Mouse (Mus musculus): Measurements from ENCODE around the gene Fam19a5.

The Fam19a5 gene

DNA sequence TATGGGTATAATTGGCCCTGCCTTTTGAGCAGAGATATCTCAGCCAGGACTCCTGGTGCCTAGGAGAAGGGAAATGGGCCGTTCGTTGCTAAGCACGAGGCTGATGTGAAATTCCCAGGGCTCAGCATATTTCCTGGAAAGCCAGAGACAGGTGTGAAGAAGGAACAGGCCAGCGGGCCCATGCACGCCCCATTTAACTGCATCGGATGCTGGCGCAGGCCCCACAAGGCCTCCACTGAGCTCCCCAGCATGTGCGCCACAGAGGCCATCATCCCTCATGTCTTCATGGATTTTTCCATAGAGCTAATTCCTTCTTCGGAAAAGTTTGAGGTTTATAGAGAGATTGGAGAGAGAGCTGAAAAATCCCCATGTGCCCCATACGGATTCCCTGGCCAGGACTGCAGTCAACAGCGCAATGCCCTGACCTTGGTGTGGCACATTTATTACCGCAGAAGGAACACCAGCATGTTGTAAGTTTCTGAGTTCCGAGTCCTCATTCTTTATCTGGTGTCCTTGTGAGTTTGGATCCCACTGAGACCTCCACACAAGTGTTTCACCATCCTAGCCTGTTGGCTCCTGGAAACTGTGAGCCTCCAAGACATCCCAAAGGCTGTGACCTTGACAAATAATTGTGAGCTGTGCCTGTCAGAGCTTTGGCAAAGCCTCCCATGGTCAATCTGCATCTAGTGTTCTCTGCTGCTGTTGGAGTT, 122.1 kb downstream of the Fam19a5 start:
- DNase-seq (ENCODE audit: low spot score in 2 of 2), result no peak

DNA sequence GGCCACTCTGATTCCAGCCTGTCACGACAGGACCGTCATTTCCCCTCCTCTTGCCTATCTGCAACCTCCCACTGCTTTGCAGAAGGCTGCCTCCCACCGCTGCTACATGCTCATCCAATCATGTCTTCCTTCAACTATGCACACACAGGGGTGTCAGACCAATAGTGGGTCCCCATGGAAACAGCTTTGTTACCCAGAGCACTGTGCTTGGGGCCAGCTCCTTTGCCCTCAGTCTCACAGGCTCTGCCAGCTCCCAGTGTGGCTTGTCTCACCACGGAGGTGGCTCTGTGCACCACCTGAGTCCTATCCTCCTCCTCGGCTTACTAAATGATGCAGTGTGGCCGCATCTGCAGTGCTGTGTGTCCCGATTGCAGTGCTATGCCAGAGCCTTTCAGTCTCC, 123.3 kb downstream of the Fam19a5 start:
- no peak for DNase-seq (ENCODE audit: low spot score in 2 of 2)

DNA sequence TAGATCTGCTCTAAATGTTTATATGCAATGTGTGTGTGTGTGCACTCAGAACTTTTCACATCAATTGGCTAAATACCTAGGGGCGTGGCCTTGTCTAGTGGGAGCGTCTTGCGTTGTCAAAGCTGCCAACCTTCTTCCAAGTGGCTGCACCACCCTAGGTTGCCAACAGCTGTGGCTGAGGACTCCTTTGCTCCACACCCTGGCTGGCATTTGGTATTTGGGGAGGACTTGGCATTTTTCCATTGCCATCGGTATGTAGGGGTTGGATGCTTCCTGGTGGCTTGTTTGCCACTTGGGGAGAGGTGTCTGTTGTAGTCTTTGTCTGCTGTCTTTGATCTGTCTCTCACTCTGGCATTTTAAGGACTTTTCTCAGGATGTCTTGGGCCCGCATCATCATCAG, 124.0 kb downstream of the Fam19a5 start:
- DNase-seq (ENCODE audit: low spot score in 2 of 2), result peak in 1 of 2 experiments; percentile 22

DNA sequence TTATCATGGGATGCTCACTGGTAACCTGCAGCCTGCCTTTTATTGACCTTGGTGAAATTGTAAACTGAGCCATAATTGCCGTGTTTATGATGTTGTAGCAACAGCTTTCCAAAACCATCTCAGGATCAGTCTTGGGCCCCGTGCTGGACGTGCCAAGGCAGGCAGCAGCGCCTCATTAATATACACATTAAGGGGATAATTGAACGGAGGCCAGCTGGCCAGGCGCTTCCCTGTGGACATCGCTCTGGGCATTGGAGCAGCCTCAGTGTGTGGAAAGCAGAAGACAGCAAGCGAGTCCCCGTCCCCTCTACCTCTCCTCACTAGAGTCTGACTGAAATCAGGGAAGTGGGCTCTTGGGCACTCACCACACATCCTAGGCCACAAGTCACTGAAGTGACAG, 127.8 kb downstream of the Fam19a5 start:
- DNase-seq (ENCODE audit: low spot score in 2 of 2), result peak in 1 of 2 experiments; percentile 19

DNA sequence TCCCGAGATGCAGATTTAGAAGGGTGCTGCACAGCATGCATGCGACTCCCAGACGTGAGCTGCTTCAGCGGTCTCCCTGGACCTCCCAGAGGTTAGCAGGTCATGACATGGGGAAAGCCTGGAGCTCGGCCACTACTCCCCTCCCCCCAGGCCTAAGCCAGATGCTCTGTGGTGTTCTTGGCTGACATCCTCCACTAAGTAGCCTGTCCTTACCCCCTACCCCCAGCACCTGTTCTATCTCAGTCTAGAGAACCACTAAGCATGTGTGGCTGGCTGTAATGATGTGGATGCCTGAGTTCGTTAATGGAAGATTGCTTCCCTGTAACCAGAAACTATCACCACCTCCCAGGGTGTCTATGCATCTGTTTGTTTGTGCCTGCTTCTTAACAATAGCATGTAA, 134.6 kb downstream of the Fam19a5 start:
- DNase-seq (ENCODE audit: low spot score in 2 of 2), result no peak

DNA sequence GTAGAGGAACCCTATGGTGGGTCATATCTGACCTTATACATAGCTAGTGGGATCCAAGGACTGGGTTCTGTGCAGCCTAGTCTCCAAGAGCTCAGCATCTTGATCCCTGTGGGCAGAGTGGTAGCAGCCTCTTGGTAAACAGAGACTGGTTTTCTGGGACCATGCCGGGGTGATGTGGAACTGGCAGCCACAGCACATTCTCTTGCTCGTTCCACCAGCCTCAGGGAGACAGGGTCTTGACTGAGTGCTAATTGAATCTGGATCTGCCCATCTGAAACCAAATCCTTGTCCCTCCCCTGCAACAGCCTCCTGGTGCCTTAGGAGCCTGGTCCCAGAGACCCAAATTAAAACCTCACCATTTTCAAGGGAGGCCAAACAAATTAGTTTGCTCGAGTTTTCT, 138.3 kb downstream of the Fam19a5 start:
- DNase-seq (ENCODE audit: low spot score in 2 of 2), result no peak

DNA sequence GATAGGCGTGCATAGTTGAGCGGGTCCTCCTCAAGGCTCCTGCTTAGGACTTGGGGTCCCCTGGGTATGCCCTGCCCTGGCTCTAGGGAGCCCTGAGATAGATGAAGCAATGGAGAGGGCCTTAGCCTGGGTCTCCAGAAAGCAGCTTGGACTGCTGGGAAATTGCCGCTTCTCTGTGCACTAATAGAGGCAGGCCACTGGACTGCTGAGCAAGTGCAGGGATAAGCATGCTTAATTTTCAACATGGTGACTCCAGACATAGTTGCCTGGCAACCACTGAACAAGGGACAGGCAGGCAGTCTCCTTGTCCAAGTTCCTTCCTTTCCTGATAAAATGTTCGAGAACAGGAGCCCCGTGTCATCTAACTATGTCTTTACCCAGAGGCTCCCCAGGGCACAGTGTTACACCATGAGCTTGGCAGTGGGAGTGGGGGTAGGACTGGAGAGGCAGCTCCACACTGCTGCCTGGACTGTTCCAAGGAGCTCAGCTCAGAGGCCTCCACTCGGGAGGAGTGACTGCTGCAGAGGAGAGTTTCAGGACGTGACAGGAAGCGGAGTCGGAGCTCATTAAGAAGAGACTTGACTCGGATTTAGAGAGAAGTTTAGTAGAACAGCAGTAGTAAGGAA, 142.4 kb downstream of the Fam19a5 start:
- no peak for DNase-seq (ENCODE audit: low spot score in 2 of 2)

DNA sequence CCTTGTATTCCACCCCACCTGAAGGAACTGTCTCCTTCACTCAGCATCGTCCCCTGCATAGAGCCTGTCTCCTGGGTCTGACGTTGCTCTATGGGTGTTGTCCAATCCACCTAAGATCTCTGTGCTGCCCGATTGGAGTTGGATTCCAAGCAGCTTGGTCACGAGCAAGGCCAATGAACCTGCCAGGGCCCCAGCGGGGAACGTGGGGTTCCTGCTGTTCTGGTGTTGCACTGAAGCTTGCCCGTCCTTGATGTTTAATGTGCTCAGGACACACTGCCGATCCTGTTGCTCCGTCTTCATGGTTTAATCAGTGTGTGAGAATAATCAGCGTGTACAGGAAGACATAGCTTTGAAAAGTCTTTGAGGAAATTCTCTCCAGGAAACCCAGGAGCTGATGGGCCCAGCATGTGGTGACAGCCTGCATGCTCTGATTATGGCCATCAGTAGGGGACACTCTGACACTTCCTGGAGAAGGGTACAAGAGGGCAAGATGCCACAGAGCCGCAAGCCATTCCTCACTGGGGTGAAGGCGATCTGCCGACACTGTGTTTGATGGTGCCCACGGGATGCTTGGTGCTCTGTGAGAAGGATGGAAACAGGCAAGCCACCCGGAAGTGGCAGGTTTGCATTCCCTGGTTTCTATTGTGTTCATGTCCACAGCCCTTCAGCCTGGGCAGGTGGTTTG, 147.3 kb downstream of the Fam19a5 start:
- no peak for DNase-seq (ENCODE audit: low spot score in 2 of 2)

DNA sequence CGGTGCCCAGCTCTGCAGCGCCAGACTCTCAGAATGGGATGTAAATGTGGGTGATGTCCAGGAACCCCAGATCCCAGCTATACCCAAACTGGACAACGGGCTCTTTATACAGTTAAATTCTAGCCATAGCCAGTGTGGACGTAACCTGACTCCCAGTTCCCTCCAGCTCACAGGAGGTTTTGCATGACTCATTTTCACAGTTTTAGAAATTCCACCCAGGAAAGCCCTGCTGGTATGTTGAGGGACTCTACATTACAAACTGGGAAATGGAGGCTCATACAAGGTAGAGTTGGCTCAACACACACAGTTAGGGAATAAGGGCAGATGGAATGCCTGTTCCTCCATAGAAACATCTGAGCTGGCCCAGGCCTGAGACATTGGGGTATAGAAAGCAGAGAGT, 147.9 kb downstream of the Fam19a5 start:
- no peak for DNase-seq (ENCODE audit: low spot score in 2 of 2)

DNA sequence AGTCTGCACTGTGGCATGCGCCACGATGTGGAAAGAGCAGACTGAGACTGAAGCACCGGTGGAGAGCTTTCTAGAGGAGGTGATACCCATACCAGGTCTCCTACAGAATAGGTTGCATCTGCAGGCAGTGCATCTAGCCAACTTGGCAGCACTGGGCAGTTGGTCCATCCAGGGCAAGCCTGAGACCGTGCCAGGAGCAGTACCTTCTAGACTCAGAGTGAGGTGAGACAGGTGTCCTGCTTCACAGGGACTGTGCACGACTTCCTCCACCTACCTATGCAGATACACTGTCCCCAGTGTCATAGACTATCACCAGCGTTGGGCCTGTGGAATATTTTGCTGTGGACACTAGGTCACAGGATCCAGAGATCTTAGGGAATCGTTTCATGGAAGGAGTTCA, 148.3 kb downstream of the Fam19a5 start:
- DNase-seq (ENCODE audit: low spot score in 2 of 2), result no peak

DNA sequence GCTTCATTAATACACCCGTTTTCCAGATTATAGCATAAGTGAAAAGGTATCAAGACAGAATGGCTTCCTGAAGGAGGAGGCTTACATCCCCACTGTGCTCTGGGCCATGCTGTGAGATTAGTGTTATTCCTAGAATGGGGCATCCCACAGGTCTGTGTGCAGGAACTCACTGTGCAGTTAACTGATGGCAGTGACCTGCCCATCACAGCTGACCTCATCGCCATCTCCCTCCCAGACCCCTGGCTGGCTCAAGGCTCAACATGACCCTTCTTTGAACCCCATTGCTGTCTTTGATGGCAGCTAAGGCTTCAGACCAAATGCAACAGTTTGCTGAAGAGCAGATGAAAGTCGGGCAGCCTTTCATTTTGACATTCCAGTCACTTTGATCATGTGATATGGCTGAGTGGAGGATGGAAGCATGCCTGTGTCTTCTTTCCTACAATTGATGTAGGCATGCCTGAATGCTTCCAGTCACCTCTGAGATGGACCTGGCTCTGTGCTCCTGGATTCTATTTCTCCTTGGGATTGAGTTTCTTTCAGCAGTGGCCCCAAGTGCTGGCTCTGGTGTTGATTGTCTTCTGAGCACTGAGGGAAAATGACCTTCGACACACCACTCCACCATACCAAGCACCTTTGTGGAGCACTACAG, 148.9 kb downstream of the Fam19a5 start:
- no peak for DNase-seq (ENCODE audit: low spot score in 2 of 2)

DNA sequence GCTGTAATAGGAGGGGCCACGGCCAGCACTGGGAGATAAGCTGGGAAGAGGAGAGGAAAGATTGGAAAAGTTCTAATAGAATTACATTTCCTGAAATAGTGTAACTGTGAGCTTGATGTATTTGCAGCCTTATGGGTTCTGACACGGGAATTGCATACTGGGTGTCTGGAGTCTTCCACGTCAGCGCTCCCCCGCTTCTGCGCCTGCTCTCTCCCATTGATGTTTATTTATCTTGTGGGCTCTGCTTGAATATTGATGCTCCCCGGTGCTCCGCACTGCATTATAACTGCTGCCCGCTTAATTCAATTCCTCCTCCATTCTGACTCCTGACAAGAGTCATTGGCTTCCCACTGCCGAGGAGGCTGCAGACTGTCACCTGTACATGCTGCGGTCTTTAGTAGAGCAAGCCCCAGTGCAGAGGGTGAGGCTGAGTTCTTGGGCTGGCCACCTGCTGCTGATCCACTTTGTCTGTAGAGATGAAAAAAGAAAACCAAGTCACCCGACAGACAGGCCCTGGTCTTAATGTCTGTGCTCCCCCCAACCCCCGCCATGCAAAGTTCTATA, 153.4 kb downstream of the Fam19a5 start:
- DNase-seq (ENCODE audit: low spot score in 2 of 2), result no peak

DNA sequence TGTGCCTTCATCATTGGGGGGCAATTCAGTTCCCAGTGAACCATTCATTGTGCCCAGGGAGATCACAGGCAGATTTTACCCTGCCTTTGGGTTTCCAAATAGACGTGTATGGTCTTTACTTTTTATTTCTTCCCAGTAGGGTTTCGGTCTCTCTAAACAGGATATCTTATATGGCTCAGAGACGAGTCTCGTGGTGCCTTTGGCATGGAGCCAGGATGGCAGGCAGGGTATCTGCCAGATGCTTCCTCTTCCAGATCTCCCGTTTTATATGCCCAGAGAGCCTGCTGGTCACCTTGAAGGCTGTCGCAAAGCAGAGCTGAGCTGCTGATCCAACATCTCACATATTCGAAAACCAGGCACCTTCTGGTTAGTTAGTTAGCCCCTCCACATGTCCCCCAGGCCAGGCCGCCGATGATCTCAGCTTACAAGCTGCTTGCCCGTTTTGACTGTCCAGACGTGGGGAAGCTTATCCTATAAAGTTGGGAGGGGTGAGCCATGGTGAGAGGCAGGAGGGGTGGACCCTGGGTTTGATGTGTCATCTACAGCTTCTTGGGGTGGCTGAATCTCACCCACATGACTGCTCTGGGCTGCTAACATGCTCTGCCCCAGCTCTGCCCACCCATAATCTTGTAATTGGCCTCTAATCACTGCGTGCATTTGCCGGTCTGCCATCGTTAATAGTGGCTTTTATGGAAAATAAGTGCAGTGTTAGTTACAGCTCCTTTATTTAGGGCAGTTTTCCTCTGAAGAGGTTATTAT, 154.6 kb downstream of the Fam19a5 start:
- DNase-seq (ENCODE audit: low spot score in 2 of 2), result peak in 1 of 2 experiments; percentile 58

DNA sequence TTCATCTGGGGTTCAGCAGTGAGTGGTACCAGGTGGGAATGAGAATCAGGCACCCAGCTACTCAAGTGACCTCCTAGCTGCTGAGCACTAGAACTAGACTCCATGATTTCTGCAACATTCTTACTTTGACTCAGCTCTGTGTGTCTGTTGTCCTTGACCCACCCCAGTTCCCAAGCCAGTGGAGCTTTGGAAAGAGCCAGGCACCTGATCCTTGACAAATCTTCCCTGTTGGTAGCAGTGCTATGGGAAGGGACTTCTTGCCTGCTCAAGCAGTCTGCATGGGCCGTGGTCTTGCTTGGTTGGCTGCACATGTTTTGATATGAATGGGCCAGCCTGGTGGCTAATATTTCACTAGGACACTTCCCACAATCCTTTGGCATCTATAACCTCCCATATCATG, 158.7 kb downstream of the Fam19a5 start:
- no peak for DNase-seq (ENCODE audit: low spot score in 2 of 2)

DNA sequence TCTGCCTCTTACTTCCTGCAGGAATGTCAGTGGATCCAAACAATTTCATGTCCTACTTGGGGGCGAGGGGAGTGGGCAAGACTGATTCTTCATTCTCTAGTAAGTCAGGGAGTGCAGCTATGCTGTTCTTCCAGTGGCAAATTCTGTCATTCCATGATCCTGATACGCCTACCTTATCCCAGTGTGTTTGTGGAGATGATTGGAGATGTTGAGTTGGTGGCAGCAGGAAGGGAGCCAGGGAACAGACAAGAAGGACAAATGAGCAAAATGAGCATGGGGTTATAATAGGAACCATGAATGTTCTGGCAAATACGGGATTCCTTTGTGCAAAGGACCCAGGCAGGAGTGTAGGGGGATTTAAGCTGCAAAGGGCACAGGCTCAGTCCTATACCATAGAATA, 159.2 kb downstream of the Fam19a5 start:
- no peak for DNase-seq (ENCODE audit: low spot score in 2 of 2)

DNA sequence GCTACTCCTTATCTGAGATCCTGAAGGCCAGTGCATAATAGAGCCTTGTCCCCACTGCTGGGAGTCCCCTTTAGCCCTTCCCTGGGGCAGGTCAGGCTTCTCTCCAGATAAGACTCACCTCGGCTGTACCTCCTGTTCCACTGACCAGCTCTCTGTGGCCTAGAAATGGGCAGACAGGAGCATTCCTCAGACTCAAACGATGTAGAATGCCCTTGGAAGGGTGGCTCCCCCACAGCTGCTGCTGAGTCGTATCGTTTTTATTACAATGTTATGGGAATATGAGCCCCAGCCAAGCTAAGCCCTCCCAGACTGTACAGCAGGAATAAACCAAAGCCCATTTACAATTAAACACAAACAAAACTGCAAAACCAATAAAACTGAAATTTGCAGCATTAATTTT, 167.7 kb downstream of the Fam19a5 start:
- DNase-seq (ENCODE audit: low spot score in 2 of 2), result no peak

DNA sequence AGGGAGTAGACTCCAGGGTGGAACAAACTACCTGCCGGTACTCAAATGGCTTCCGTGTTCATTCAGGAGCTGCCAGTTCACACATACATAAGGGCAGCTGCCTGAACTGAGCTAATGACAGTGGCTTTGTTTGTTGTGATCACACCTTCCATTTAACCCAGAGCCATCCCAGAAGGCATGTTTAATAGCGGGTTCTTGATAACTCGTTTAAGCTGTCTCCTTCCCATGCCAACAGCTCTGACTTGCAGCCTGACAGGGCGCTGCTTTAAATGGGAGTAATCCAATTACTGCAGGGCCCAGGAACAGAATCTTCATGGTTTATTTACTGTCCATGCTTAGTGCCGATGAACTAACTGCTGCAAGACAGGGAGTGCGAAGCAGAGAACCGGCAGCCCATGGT, 168.1 kb downstream of the Fam19a5 start:
- DNase-seq (ENCODE audit: low spot score in 2 of 2), result no peak

DNA sequence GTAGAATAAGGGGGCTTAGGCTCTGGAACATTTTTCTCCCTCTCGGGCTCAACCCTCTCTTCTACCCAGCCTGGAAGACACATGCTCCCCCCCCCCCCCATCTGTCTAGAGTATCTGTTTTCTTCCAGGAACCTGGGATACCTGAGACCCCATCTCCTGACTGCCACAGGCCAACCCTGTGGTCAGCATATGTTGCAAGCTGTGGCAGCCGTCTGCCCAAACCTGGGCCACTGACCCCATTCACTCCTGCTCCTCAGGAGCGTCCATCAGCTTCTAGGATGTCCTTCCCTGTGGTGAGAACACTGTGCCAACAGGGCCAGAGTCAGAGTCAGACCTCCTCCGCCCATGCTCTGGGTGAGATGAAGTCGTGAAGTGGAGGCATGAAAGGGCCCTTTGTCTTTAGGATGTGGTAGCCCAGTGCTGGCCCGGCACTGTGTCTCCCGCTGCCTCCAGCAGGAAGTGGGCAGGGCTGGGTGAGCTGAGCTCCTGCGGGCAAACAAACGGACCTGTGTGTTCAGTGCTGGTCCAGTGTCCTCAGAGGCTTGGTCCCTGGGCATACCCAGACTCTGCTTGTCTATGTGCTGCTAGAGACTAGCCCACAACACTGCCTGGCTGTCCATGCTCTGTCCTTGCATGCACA, 171.1 kb downstream of the Fam19a5 start:
- peak in 1 of 2 experiments; percentile 9 for DNase-seq (ENCODE audit: low spot score in 2 of 2)

DNA sequence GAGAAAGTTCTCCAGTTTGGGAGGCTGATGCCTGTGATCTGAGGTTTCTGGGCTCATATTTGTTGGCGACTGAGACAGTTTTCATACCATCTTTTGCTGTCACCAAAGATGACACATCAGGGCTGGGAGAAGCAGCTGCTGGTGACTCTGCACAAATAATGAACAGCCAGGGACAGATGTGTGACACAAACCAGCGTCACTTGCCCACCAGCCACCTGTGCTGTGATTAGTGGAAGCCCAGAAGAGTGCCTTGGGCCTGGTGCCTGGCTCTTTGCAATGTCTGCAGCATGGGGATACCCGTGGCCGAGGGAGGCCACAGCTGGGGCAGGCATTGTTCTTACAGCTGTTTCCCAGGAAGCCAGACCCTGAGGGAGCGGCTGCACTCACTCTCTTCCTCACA, 173.0 kb downstream of the Fam19a5 start:
- DNase-seq (ENCODE audit: low spot score in 2 of 2), result no peak

DNA sequence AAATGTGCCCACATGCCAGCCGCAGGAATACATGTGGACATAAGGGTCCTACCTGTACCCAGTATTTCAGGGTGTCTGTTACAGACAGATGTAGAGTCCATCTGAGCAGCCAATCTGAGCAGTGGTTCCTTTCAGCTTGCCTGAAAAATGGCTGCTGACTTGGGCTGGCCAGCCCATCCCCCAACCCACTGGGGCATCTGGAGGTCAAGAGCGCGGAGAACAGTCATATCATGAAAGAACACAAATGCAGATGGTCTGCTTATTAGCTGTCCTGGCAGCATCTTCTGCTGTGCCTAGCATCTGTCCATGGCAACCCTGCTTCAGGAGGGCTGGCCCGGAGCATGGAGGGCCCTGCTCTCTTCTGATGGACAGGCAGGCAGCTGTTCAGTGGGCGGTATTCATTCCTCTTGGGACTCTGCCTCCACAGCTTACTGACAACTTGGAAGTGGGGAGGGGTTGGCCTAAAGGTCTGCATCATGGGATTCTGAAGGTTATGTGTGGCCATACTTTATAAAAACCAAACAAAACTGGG, 179.4 kb downstream of the Fam19a5 start:
- no peak for DNase-seq (ENCODE audit: low spot score in 2 of 2)
